Mouse (Mus musculus): ENCODE measurements around the gene Washc3.

Gene Washc3

GRCm38 (mm10) chr10:88200951-88201638 lies at the start of gene Washc3:
Washc3 (plus strand) TSS chr10:88201093.
- DNase-seq (ENCODE audit: low read depth, low spot score) = peak; percentile 89

GRCm38 (mm10) chr10:88151658-88152057 lies 49.2 kb upstream of the Washc3 start:
- no peak for DNase-seq (ENCODE audit: low read depth, low spot score)

GRCm38 (mm10) chr10:88162096-88162495 lies 38.8 kb upstream of the Washc3 start:
- no peak for DNase-seq (ENCODE audit: low read depth, low spot score)

- no peak for DNase-seq (ENCODE audit: low read depth, low spot score)
Measured at GRCm38 (mm10) chr10:88162676-88163075, 38.2 kb upstream of the Washc3 start.

GRCm38 (mm10) chr10:88166158-88166557 lies 34.7 kb upstream of the Washc3 start:
- DNase-seq (ENCODE audit: low read depth, low spot score) = no peak

GRCm38 (mm10) chr10:88167438-88168077 lies 33.3 kb upstream of the Washc3 start:
- DNase-seq (ENCODE audit: low read depth, low spot score) = no peak

- DNase-seq (ENCODE audit: low read depth, low spot score) = no peak
Measured at GRCm38 (mm10) chr10:88200541-88200940, 352 bp upstream of the Washc3 start.

GRCm38 (mm10) chr10:88201650-88202049 lies 757 bp downstream of the Washc3 start:
- peak; percentile 6 for DNase-seq (ENCODE audit: low read depth, low spot score)

GRCm38 (mm10) chr10:88202581-88202980 lies 1.7 kb downstream of the Washc3 start:
- no peak for DNase-seq (ENCODE audit: low read depth, low spot score)

- DNase-seq (ENCODE audit: low read depth, low spot score) = no peak
Measured at GRCm38 (mm10) chr10:88203236-88203635, 2.3 kb downstream of the Washc3 start.

- no peak for DNase-seq (ENCODE audit: low read depth, low spot score)
Measured at GRCm38 (mm10) chr10:88212644-88213043, 11.8 kb downstream of the Washc3 start.

- no peak for DNase-seq (ENCODE audit: low read depth, low spot score)
Measured at GRCm38 (mm10) chr10:88214800-88215514, 14.1 kb downstream of the Washc3 start.

GRCm38 (mm10) chr10:88218161-88218560 lies 17.3 kb downstream of the Washc3 start:
- no peak for DNase-seq (ENCODE audit: low read depth, low spot score)

- DNase-seq (ENCODE audit: low read depth, low spot score) = no peak
Measured at GRCm38 (mm10) chr10:88221718-88222117, 20.8 kb downstream of the Washc3 start.

GRCm38 (mm10) chr10:88225421-88225820 lies 24.5 kb downstream of the Washc3 start:
- DNase-seq (ENCODE audit: low read depth, low spot score) = no peak

- no peak for DNase-seq (ENCODE audit: low read depth, low spot score)
Measured at GRCm38 (mm10) chr10:88227962-88228361, 27.1 kb downstream of the Washc3 start.

- no peak for DNase-seq (ENCODE audit: low read depth, low spot score)
Measured at GRCm38 (mm10) chr10:88228521-88229017, 27.7 kb downstream of the Washc3 start.

GRCm38 (mm10) chr10:88231671-88232070 lies 30.8 kb downstream of the Washc3 start:
- DNase-seq (ENCODE audit: low read depth, low spot score) = no peak

- no peak for DNase-seq (ENCODE audit: low read depth, low spot score)
Measured at GRCm38 (mm10) chr10:88232765-88233164, 31.9 kb downstream of the Washc3 start.

- DNase-seq (ENCODE audit: low read depth, low spot score) = no peak
Measured at GRCm38 (mm10) chr10:88244681-88245080, 43.8 kb downstream of the Washc3 start.

GRCm38 (mm10) chr10:88250300-88250699 lies 49.4 kb downstream of the Washc3 start:
- no peak for DNase-seq (ENCODE audit: low read depth, low spot score)

GRCm38 (mm10) chr10:88252121-88252862 lies 51.4 kb downstream of the Washc3 start:
- no peak for DNase-seq (ENCODE audit: low read depth, low spot score)
